Mouse (Mus musculus) retina, postnatal 7 days (tissue): ENCODE data around the gene Sap25.
A peak's percentile ranks its signal among the peaks of the same experiment; 100 is the strongest.
"Not testable (repeated sequence)": the region's sequence is repeated elsewhere in the genome, so short reads cannot be mapped to it uniquely, and the experiment has no call there.

ENCODE experiments used
- DNase-seq: peaks from one replicate; pipeline ENCODE4 v3.0.0-alpha.2; 2012; ENCODE audit warnings: low read depth, low spot score

The Sap25 gene

DNA sequence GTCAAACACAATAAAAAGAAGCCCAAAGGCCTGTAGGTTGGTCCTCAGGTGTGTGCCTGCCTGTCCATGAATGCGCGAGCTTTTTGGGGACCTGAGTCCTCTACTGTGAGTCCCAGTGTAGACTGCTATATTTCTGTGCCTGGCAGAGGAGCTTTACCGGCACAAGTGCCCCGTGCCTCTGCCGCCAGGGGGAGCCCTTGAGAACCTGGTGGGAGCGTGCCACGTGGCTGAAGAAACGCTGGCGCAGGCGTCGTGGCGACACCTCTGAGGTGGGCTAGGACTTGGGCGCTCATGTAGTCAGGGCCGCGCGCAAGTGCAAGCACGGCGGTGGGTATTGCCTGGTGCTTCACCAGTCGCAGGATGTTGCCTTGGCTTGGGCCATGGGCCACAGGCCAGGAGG is at the start of gene Sap25:
Gene Sap25 (plus strand): TSS at position 281 of the 400 bp plus-strand sequence.
- no peak for DNase-seq

DNA sequence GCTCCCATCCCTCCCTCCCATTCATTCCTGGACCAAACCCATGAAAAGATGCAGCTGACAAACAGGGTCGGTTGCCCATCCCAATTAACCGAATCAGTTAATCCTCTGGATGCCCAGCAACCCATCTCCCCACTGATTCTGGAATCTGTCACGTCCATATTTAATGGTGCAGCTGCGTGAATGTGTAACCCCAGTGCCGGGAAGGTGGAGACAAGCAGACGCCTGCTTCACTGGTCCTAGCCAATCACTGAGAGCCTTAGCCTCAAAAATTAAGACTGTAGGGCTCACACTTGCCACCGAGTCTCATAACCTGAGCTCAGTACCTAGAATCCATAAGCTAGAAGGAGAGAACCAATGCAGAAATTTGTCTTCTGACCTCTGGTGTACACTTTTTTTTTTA is 45.2 kb upstream of the Sap25 start:
- DNase-seq: no peak

DNA sequence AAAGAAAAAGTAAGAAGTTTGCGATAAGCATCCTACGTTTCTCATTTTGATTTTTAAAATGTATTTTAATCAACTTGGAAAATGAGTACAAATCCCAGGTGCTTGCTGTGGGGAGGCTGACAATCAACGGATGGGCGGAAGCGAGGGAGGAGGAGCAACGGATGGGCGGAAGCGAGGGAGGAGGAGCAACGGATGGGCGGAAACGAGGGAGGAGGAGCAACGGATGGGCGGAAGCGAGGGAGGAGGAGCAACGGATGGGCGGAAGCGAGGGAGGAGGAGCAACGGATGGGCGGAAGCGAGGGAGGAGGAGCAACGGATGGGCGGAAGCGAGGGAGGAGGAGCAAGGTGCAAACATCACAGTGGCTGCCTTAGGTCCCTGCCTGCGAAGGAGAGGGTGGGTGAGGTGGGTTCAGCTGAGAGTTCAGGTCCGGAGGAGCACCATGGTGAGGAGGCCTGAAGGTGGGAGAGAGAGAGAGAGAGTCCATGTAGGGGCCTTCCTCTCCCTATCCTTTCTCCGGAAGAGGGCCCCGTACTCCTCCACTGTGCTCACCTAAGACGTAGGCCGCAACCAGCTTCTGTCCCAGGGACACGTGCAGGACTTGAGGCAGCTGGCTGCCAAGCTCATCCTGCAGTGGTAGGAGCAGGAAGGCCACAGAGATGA is 44.4 kb upstream of the Sap25 start:
- no peak for DNase-seq

DNA sequence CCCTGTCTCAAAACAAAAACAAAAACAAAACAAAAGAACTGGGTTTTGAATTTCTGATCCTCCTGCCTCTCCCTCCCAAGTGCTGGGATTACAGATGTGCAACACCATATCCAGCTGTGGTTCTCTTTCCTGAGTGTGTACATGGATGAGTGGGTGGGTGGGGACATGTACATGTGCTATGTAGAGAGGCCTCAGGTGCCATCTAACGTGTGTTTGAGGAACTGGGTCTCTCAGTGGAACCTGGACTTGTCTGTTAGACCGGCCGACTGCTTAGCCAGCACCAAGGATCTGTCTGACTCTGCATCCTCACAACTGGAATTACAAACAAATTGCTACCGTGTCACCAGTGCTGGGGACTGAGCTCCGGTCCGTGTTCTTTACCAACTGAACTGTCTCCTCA is 43.5 kb upstream of the Sap25 start:
- DNase-seq: no peak

DNA sequence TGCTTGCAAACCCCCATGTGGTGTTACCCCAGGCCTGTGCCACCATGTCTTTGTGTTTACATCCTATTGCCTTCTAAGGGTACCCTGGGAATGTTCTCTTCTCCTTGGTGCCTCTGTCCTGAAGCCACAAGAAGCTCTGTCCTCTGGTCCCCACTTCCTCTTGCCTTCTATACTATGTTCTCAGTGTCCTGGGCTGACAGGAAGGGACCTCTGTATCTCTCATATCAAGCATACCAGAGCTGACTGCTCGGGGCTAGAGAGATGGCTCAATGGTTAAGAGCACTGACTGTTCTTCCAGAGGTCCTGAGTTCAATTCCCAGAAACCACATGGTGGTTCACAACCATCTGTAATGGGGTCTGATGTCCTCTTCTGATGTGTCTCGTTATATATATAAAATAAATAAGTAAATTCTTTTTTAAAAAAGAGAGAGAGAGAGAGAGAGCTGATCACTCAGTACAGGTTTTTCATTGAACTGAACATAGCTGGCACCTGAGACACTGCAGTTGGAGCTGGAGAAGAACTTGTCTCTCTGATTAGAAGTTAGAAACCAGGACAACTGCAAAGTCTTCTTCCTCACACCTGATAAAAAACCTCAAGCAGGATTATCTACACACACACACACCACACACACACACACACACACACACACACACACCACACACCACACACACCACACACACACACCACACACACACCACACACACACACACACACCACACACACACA is 42.9 kb upstream of the Sap25 start:
- DNase-seq: no peak

DNA sequence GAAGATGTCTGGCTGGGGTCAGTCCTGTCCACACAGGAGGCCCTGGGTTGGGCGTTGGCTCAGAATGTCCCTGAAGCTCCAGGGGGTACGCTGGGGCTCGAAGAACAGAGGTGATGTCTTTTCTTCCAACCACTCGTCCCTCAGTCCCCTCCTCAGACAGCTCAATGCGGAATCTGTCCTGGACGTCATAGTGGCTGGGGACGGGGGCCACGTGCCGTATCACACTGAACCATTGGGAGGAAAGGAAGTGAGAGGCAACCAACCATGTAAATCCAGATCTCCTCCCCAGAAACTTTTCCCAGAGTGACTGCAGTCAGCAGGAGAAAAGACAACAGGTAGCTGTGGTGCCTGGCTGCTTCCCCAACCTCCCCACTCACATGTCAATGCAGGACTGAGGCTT is 41.5 kb upstream of the Sap25 start:
- no peak for DNase-seq

DNA sequence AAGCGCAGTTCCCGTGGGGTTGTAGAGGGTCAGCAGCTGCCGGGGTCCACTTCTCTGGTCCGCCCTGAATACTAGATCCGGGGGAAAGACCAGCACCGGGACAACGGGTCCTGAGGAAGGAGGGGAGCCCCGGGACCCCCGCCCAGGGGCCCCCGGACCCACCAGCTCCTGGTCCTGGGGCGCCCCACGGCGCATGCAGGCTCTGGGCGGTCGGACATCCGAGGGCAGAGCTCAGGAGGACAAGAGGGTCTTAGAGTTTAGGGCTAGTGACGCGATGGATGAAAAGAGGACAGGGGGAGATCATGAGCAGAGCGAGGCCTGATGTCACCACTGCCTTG is 40.9 kb upstream of the Sap25 start:
- no peak for DNase-seq

DNA sequence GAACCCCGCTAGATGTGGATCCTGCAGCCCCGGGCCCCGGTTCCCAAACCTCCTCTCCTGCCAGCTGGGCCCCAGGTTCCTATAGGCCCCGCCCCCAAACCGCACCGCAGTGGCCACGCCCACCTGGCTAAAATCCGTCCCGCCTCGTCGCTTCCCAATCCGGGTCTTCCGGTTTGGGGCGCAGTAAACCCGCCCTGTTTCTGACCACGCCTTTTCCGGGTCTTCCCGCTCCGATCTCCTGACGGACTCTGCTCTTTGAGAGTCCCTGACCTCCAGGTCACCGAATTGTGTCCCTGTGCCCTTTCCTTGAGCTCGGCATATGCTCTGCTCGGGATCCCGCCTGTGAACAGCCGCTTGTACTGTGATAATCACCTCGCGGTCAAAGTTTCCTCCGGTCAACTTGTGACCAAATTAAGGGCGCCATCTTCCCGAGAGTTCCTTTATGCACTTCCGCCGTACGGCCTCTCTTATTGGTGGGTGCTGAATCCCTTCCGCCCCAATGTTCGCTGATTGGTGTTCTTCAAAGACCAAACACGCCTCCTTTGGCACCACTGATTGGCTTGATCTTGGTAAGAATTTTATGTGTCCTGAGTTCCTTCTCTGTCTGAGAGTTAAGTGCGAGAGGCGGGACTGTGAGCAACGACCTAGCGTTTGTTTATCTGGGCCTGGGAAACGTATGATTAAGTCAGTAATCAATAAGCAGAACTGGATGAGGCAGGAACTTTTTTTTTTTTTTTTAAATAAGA is 40.3 kb upstream of the Sap25 start, which contains the start of gene Mospd3:
Gene Mospd3 (minus strand): TSS at position 440 of the 746 bp plus-strand sequence.
- peak; percentile 93 for DNase-seq

DNA sequence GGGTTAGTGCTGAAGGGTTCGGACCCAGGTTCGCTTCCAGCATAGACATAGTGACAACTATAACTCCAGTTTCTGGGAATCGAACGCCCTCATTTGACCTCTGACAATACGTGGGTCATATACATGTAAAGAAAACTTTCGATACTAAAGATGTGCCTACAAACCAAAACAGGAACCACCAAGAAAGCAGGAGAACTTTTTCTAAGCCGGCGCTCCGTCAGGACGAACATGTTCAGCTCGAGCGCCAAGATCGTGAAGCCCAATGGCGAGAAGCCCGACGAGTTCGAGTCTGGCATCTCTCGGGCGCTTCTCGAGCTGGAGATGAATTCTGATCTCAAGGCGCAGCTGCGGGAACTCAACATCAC is 39.8 kb upstream of the Sap25 start:
- DNase-seq: no peak

DNA sequence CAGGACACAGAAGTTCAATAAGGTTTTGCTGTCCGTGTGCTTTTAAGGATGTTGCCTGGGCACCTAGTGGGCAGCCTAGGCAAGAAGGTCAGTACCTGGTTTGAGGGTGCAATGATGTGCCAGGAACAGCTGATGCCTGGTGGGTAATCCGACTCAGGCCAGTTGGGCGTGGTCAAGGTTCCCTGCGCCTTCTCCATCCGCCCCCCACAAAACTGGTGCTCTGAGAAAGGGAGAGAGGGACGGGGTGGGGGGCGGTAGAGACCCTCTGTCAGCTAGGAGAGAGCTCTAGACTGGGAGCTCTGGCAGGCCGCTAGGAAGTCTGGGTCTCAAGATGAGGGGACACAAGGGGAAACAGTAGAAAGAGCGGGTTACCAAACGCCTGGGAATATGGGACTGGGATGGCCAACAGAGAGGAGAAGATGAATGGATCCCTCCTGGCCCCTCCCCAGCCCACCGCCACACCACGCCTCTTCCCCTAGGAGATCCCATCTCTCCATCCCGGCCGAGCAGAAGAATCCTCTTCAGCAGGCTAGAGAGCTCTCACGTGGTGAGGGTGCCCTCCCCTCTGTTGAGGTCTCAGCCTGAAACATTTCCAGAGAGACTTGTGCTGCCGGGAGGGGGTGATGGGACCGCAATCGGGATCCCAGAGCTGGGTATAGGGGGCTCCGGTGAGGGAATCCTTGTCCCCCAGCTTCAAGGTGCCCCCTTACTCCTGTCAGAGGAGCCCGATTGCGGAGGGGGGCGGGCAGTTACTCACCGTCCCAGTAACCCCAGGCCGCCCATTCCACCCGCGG is 33.1 kb upstream of the Sap25 start:
- DNase-seq: no peak

DNA sequence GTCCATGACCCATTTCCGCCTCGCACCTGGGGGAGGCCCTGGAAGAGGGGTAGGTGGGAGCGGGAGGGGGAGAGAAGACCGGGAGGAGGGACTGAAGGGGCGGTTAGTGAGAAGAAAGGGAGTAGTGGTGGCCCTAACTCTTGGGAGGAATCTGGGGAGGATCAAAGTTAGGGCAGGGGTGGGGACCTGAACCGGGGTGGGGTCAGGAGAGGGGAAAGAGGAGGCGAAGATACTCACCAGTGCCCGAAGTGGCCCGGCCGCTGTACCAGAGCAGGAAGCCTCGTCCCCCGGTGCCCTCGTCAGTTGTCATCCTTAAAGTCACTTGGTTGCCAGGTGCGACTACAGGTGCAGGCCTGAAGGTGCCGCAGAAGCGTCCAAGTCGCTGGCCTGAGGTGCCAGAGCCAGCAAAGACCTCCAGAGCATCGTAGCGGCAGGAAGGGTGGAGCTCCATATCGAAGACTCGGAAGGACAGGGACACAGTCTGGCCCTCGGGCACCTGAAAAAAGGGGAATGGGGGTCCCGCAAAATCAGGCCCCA is 32.4 kb upstream of the Sap25 start:
- no peak for DNase-seq

DNA sequence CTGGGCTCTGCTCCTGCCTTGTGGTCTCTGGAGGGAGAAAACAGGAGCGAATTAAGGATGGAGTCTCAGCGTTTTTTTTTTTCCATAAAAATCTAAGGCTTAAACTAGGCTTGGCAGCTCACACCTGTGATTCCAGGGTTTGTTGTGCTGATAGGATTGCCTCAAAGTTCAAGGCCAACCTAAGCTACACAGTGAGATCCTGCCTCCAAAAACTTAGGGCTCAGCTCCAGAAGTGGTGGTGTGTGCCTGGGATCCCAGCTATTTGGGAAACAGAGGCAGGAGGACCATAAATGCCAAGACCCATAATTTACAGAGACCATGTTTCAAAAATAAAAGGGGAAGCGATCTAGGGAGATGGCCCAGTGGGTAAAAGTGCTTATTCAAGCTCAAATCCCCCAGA is 31.8 kb upstream of the Sap25 start:
- no peak for DNase-seq

DNA sequence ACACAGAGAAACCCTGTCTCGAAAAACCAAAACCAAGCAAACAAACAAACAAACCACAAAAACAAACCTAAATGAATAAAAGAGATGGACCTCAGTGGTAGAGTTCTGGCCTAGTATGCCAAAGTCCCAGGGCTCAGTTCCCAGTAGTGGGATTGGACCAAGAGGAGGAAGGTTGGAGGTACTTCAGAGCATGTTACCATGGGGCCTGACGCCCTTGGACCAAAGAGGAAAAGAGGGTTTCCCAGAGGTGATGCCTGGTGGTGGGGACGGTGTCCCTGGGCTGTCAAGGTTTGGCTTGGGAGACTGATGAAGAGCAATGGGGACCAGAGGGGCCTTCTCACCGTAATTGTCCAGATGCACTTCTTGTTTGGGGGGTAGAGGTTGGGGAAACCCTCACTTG is 31.1 kb upstream of the Sap25 start:
- no peak for DNase-seq

DNA sequence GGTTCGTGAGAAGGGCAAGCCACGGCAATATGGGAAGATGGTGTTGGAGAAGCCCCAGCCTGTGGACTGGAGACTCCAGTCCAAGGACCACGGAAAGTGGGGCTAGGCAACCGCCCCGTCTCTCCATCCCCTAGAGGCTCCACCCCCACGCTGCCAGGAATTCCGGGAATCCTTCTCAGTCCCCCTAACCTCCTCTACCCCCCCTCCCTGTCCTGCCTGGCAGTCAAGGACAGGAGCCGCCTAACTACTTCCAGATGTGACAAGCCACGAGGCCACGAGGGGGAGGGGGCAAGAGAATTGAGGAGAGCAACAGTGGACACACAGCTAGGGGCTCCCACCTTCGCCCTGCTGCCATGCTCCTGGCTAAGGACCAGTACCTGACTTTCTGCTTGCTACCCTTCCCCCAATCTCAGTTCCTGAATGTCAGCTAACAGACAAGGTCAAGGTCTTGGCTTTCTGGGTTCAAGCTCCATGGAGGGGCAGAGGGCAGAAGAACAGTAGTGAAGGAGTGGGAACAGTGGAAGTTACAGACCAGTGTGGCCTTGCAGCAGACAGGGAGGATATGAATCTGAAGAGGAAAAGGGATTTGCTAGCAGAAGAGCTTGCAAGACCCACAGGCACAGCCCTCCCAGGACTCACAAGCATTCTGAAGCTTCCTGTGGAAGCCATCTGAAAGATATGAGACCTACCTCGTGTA is 30.4 kb upstream of the Sap25 start:
- DNase-seq: no peak

DNA sequence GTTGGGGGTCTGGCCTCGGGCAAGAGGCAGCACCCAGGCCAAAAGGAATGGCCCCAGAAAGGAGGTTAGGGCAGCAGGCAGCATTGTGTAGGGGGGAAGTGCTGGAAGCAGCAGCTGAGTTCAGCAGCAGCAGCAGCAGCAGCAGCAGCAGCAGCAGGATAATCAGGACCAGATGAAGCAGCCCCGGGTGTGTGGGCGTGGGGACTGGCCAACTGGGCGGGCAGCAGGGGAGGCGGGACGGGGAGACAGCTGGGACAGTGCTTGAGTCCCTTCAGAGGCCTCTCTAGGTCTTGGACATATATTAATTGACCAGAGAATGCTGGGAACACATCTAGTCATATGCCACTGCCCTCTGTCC is 29.9 kb upstream of the Sap25 start:
- DNase-seq: no peak

DNA sequence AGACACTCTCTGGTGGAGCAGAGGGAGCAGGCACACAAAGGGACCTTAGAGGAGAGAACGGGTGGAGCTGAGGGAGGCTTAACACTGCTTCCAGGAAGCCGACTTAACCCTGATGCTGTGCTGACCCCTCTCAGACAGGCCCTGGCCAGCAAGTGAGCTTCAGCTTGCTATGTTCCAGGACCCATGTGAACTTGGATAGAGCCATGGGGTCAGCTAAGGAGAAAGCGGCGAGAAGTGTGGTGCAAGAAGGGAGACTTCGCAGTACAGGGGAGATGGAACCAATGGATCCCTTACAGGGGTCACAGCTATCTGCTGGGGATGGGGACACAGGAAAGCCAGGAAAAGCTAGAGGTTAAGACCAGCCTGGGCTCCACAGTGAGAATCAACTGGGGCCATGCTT is 28.1 kb upstream of the Sap25 start:
- DNase-seq: no peak

DNA sequence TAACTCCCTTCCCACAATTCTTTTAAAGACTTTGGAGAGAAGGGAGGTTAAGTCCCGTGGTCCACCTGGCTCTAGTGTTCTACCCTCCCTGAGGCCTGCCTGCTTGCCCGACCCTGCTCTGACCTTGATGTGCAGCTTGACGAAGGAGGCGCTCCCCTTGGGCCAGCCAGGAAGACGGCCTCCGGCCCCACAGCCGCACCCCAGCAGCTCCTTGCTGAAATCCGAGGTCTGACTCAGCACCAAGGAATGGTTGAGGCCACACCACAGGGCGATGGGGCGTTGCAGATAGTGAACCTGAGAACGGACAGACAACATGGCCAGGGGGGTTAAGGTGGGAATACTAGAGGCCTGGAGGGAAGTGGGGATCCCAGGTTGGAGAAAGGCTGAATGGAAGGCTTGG is 27.6 kb upstream of the Sap25 start, which contains the start of gene Pcolce:
Gene Pcolce (minus strand): TSS at position 235 of the 400 bp plus-strand sequence.
- DNase-seq: no peak

DNA sequence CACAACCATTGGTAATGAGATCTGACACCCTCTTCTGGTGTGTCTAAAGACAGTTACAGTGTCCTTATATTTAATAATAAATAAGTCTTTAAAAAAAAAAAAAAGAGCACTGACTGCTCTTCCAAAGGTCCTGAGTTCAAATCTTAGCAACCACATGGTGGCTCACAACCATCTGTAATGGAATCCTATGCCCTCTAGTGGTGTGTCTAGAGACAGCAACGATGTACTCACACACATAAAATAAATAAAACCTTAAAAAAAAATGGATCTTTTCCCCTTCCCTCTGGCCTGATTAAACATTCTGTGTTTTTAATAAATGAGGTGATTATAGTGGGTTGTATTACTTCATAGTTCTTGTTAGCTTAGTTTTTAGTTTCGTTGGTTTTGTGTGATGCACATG is 26.2 kb upstream of the Sap25 start:
- DNase-seq: not testable (repeated sequence)

DNA sequence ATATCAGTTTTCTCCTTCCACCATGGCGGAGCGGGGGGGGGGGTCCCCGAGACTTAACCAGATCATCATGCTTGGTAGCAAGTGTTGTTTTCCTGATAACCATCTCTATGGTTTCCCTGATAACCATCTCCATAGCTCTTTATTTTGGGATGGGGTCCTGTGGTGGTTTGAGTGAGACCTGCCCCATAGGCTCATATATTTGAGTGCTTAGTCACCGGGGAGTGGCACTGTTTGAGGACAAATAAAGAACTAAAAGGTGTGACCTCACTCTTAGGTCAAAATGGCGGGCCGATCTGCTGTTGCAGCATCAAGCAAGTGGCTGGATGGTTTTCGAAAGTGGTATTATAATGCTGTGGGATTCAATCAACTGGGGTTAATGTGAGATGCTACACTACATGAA is 25.8 kb upstream of the Sap25 start:
- no peak for DNase-seq

DNA sequence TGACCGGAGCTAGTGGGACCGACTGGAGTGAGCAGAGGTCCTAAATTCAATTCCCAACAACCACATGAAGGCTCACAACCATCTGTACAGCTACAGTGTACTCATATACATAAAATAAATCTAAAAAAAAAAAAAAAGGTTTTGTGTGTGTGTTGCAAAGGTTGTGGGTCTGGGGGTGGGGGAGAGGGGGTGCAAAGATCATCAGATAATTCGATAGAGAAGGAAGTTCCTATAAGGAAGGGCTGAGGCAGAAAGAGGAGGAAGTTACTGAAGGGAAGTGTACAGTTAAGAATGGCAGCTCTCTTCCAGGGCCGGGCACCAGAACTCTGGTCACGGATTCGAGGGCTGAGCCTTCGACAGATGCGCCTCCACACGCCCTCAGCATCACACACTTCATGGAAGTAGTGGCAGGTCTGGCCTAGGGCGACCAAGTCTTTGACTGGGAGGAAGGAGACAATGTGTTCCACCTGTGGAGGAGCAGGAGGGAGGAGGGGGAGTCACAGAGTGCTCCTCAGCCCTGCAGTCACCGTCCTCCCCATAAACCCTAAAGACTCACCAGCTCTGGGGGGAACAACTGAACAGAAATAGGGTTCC is 17.1 kb upstream of the Sap25 start:
- no peak for DNase-seq

DNA sequence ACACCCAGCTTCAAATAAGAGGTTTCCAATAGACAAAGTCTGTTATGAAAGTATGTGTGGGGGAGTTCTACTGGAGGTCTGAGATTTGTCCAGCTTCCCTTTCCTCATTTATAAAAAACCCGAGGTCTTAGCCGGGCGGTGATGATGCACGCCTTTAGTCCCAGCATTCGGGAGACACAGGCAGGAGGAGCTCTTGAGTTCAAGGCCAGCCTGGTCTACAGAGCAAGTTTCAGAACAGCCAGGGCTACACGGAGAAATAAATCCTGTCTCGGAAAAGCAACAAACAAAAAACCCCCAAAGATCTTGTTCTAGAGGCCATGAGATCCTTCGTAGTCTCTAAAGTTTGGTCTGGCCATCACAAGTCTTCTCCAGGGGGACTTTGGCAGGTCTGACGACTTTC is 13.1 kb upstream of the Sap25 start:
- no peak for DNase-seq
